Mouse (Mus musculus) liver, postnatal 0 days (tissue): Measurements from ENCODE around the gene Slc7a10. TPM values are rescaled to one million over a fixed set of nuclear protein-coding genes. Genes with fewer than 3 reads are reported as not detected.
A peak's percentile ranks its signal among the peaks of the same experiment; 100 is the strongest.
"Not testable (repeated sequence)": the region's sequence is repeated elsewhere in the genome, so short reads cannot be mapped to it uniquely, and the experiment has no call there.

ENCODE experiments used
- ATAC-seq: fragments of 200-750 bp; cut with Nextera tagmentation; 2 replicates; pipeline ENCODE4 v1.8.0; 2017; ENCODE audit warnings: mild to moderate bottlenecking, moderate library complexity
- DNase-seq: peaks from one replicate; pipeline ENCODE4 v3.0.0-alpha.2; 2016
- H3K27ac ChIP-seq: fragments of 300-500 bp; sonication (generic); 2 replicates; pipeline ENCODE4 v1.5.1; 2014; ENCODE audit warnings: antibody characterized with exemption, moderate library complexity, mild to moderate bottlenecking, low read depth
- H3K27me3 ChIP-seq: fragments of 300-500 bp; sonication (generic); 2 replicates; pipeline ENCODE4 v1.6.1; 2014; ENCODE audit warnings: low read length, control low read depth, mixed read lengths; ENCODE audit not compliant: insufficient read depth
- H3K36me3 ChIP-seq: fragments of 300-500 bp; sonication (generic); replicated peaks from 2 replicates; pipeline ENCODE4 v1.6.1; 2014; ENCODE audit warnings: mild to moderate bottlenecking, control low read depth, low read length, moderate library complexity, mixed read lengths; ENCODE audit not compliant: insufficient read depth
- H3K4me1 ChIP-seq: fragments of 300-500 bp; sonication (generic); 2 replicates; pipeline ENCODE4 v1.6.1; 2014; ENCODE audit warnings: antibody characterized with exemption, mild to moderate bottlenecking, control low read depth; ENCODE audit not compliant: insufficient read depth
- H3K4me2 ChIP-seq: fragments of 300-500 bp; sonication (generic); 2 replicates; pipeline ENCODE4 v1.6.1; 2014; ENCODE audit warnings: low read depth, mild to moderate bottlenecking, low read length, moderate library complexity, mixed read lengths
- H3K4me3 ChIP-seq: fragments of 300-500 bp; sonication (generic); 2 replicates; pipeline ENCODE4 v1.5.1; 2014; ENCODE audit warnings: low read depth, low read length
- H3K9ac ChIP-seq: fragments of 300-500 bp; sonication (generic); replicated peaks from 2 replicates; pipeline ENCODE4 v1.6.1; 2014; ENCODE audit warnings: mild to moderate bottlenecking, moderate library complexity
- H3K9me3 ChIP-seq: fragments of 300-500 bp; sonication (generic); 2 replicates; pipeline ENCODE4 v1.6.1; 2016; ENCODE audit warnings: mild to moderate bottlenecking, control low read depth, low read length, mixed read lengths
- CTCF ChIP-seq: sonication (generic); IDR thresholded peaks from 2 replicates; pipeline ENCODE4 v1.5.1; 2016; ENCODE audit warnings: antibody characterized with exemption, low read depth
- EP300 ChIP-seq: IDR thresholded peaks from 2 replicates; pipeline ENCODE4 v1.6.1; 2016; ENCODE audit warnings: antibody characterized with exemption, low read depth, mild to moderate bottlenecking
- WGBS: fragments of 180-500 bp; shearing (Covaris S2); extraction: QIAGEN DNeasy Blood & Tissue Kit; methylation state at CpG from one replicate; pipeline ENCODE4 v1.1.7; 2014; ENCODE audit not compliant: insufficient replicate concordance; 5-methylcytosine and 5-hydroxymethylcytosine counted together
- polyA plus RNA-seq: library from polyadenylated mRNA; unstranded; fragments of >200 nt; fragmentation: Nextera tagmentation; extraction: Ambion mirVana; gene quantifications from 2 replicates; pipeline ENCODE4 v1.2.1, GENCODE M21; 2015

Gene Slc7a10
- polyA plus RNA-seq, 1 experiment from 2014 or later: 0.12 TPM

DNA sequence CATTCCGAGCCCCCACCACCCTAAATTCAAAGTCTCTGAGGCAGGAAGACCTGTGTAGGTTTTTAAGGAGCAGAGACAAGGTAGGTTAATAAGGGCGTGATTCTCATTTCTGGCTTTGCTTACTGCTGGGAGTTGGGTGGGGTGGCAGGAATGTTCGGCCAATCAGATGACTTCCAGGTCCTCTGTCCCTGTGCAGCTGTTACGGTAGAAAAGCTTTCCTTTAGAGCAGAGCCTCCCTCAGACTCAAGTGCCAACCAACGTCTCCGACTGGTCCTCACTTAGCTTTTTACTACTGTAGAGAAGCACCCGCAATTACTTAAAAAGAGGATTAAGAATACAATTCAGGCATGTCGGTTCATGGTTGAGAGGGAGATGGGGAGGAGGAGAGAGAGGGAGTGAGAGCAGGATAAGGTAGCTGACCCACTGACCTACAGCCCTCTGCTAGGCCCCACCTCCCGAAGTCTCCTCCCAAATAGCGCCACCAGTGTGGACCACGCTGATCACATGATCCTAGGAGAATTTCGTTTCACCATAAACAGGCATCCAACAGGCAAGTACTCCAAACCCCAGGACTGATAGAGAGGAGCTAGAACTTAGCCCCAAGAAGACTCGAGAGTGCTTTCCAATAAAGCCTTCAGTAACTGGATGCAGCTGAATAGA is 46.7 kb downstream of the Slc7a10 start:
- TF ChIP-seq CTCF: no peak
- no peak for TF ChIP-seq EP300
- DNase-seq (no peak), ATAC-seq (no peak)
- Histone ChIP-seq H3K4me2 (no peak overlapping the region), H3K4me1 (peaks cover 7% of the 10 kb centered on the region; the same call in 1 of the 2 replicates), H3K36me3 (no peaks in the 10 kb centered on the region), H3K27ac (no peak overlapping the region), H3K27me3 (no peaks in the 10 kb centered on the region), H3K9ac (no peak overlapping the region), H3K9me3 (0 out of 2 replicates have a peak, but pooled peaks cover 11% of the 10 kb centered on the region), H3K4me3 (no peak overlapping the region)
- 68% methylated on average over 13 of the region's 13 CpGs for WGBS

DNA sequence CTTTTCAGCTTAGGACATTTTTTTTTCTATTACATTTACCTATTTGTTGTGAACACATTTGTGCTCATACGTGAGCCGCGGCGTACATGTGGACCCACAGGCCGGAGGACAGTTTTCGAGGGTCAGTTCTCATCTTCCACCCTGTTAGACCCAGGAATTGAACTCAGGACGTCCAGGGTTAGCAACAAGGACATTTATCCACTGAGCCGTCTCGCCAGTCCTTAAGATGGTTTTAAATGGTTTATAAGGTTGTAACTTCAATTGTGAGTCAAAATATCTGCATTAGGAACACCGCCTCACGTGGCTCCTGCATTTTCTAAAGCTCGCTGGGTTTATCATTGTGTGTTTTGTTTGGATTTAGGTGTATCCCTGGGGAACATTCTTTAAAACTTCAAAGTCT is 47.7 kb downstream of the Slc7a10 start:
- ATAC-seq (no peak), DNase-seq (no peak)
- Histone ChIP-seq H3K4me3 (peak overlapping the region; percentile 74), H3K4me1 (peaks cover 7% of the 10 kb centered on the region; the same call in 1 of the 2 replicates), H3K4me2 (peak overlapping the region; percentile 71), H3K9ac (peak overlapping the region; percentile 70; the same call in 1 of the 2 replicates), H3K27ac (no peak overlapping the region), H3K9me3 (0 out of 2 replicates have a peak, but pooled peaks cover 11% of the 10 kb centered on the region), H3K36me3 (no peaks in the 10 kb centered on the region), H3K27me3 (no peaks in the 10 kb centered on the region)
- 60% methylated on average over 12 of the region's 12 CpGs for WGBS
- no peak for TF ChIP-seq EP300
- TF ChIP-seq CTCF: no peak

DNA sequence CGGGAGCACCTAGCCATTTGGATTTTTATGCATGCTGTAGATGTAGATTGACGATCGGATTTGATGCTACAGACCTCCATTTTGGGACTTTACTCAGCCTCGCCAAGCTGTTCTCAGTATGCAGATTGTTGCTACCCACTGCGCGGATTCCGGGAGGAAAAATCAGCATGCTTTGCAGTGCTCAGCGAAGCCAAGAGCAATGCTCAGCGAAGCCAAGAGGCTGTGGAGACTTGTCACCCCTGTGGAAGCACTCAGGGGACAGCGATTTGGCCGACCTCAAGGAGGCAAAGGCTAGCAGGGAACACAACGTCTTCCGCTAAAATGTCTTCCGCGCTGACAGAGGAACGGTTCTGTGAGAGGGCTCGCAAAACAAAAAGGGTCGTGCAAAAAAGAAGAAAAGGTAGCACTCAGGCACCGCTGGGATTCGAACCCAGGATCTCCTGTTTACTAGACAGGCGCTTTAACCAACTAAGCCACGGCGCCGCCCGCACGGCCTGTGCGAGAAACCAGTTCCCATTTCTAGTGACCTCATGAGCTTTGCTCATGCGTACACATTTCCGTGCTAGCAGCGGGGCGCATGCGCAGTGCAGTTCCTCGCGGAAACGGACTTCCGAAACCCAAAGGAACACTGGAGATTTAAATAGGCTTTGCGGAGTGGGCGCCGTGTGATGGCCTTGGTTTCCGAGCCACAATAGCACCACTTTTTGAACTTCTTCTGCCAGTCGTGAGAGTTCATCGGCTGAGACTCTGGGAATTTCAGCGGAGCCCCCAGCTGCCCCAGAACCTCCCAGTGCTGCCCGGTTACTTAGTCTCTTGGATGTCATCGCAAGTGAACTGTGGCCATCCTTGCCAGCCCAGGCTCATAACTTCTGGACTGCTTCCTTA is 48.4 kb downstream of the Slc7a10 start:
- H3K9me3 ChIP-seq: 0 out of 2 replicates have a peak, but pooled peaks cover 11% of the 10 kb centered on the region
- TF ChIP-seq EP300 (no peak), CTCF (no peak)
- peaks cover 7% of the 10 kb centered on the region; the same call in 1 of the 2 replicates for H3K4me1 ChIP-seq
- DNase-seq (peak; percentile 95), ATAC-seq (peak; percentile 95)
- peak overlapping the region; percentile 70 for H3K9ac ChIP-seq
- H3K4me2 ChIP-seq: peak overlapping the region; percentile 71
- under 1% methylated on average over 45 of the region's 45 CpGs for WGBS
- no peaks in the 10 kb centered on the region for H3K36me3 ChIP-seq
- no peaks in the 10 kb centered on the region for H3K27me3 ChIP-seq
- peak overlapping the region; percentile 74 for H3K4me3 ChIP-seq
- peak overlapping the region; percentile 84 for H3K27ac ChIP-seq

DNA sequence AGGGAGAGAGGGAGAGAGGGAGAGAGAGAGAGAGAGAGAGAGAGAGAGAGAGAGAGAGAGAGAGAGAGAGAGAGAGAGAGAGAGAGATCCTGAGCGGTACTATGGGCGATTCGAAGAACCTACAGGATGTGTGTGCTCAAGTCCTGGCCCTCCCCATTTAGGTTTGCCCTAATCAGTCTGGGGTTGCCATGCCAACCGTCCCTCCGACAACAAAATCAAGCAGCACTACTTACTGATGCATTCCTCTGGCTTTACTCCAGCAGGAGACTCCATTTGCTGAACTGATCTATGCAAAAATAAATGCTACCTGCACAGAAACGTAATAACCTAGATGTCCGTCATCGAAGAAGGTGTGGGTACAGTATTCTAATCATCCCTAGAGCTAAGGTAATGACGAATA is 49.1 kb downstream of the Slc7a10 start:
- 25% methylated on average over 9 of the region's 9 CpGs for WGBS
- Histone ChIP-seq H3K4me3 (peak overlapping the region; percentile 74; the same call in 1 of the 2 replicates), H3K9ac (no peak overlapping the region), H3K4me1 (peaks cover 7% of the 10 kb centered on the region; the same call in 1 of the 2 replicates), H3K9me3 (0 out of 2 replicates have a peak, but pooled peaks cover 11% of the 10 kb centered on the region), H3K27ac (no peak overlapping the region), H3K27me3 (no peaks in the 10 kb centered on the region), H3K4me2 (peak overlapping the region; percentile 71), H3K36me3 (no peaks in the 10 kb centered on the region)
- ATAC-seq (peak; percentile 49), DNase-seq (peak; percentile 38)
- TF ChIP-seq EP300 (no peak), CTCF (no peak)

DNA sequence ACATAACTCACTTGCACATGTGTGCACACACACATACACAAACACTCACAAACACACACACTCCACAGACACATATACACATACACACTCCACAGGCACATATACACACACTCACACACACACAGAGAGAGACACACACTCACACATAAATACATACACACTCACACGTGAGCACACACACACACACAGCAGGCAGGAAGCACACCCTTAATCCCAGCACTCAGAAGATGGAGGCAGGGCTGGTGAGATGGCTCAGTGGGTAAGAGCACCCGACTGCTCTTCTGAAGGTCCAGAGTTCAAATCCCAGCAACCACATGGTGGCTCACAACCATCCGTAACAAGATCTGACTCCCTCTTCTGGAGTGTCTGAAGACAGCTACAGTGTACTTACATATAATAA is 51.8 kb downstream of the Slc7a10 start:
- H3K4me1 ChIP-seq, H3K4me3 ChIP-seq, H3K9ac ChIP-seq, H3K36me3 ChIP-seq, DNase-seq, ATAC-seq, H3K9me3 ChIP-seq, H3K4me2 ChIP-seq, H3K27me3 ChIP-seq, H3K27ac ChIP-seq: not testable (repeated sequence)
- WGBS: 64% methylated on average over 2 of the region's 3 CpGs

Other genes starting within 250 kb of the Slc7a10 start
- gene Cebpg, start 129.8 kb upstream of the Slc7a10 start, polyA plus RNA-seq: 30.8 and 35.2 TPM in 2 replicates
- 20.2 and 34.0 TPM in 2 replicates for gene Cebpa, start 67.1 kb upstream of the Slc7a10 start, polyA plus RNA-seq
- gene Lrp3, start 29.1 kb downstream of the Slc7a10 start, polyA plus RNA-seq: 0.61 and 0.69 TPM in 2 replicates
- 4.9 and 5.6 TPM in 2 replicates for gene Gpatch1, start 132.1 kb downstream of the Slc7a10 start, polyA plus RNA-seq
- gene Rhpn2, start 147.8 kb downstream of the Slc7a10 start, polyA plus RNA-seq: 8.1 TPM in 2 replicates
- 9.3 and 11.4 TPM in 2 replicates for gene Faap24, start 210.5 kb downstream of the Slc7a10 start, polyA plus RNA-seq
- gene Cep89, start 210.7 kb downstream of the Slc7a10 start, polyA plus RNA-seq: 9.1 and 10.3 TPM in 2 replicates